Mouse (Mus musculus) layer of hippocampus, adult 8-10 months (tissue): ENCODE results near the gene Kcnd3. TPM values are rescaled to one million over a fixed set of nuclear protein-coding genes. Genes with fewer than 3 reads are reported as not detected.
"Not testable (repeated sequence)": the region's sequence is repeated elsewhere in the genome, so short reads cannot be mapped to it uniquely, and the experiment has no call there.

ENCODE experiments used
- DNase-seq, 2 experiments: peaks; one replicate each; pipeline ENCODE4 v3.0.0; 2022; ENCODE audit warnings: low spot score in 2 of 2
- total RNA-seq, 4 experiments: library from RNA; stranded (reverse); gene quantifications; 2 replicates each; pipeline ENCODE4 v1.2.4; 2022

Gene Kcnd3
- total RNA-seq, 4 experiments from 2014 or later: 60.3 to 66.2 (median 63.7) TPM

GRCm38 (mm10) chr3:105696387-105697147 is 244.4 kb downstream of the Kcnd3 start:
- DNase-seq: no peak

- no peak for DNase-seq
Observed at GRCm38 (mm10) chr3:105697148-105697441, 245.0 kb downstream of the Kcnd3 start.

GRCm38 (mm10) chr3:105698311-105698710 is 246.2 kb downstream of the Kcnd3 start:
- no peak for DNase-seq

GRCm38 (mm10) chr3:105699241-105699933 is 247.3 kb downstream of the Kcnd3 start:
- DNase-seq: no peak

GRCm38 (mm10) chr3:105700786-105701185 is 248.7 kb downstream of the Kcnd3 start:
- DNase-seq: not testable (repeated sequence)

GRCm38 (mm10) chr3:105701399-105701798 is 249.3 kb downstream of the Kcnd3 start:
- DNase-seq: no peak

- DNase-seq: no peak
Observed at GRCm38 (mm10) chr3:105703571-105703970, 251.4 kb downstream of the Kcnd3 start.

- DNase-seq: peak; percentile 80 to 84
Observed at GRCm38 (mm10) chr3:105704031-105705008, 252.2 kb downstream of the Kcnd3 start, which contains the start of gene Inka2. Inka2 (plus strand) TSS chr3:105704599.

- DNase-seq: peak; percentile 86
Observed at GRCm38 (mm10) chr3:105705061-105705549, 253.0 kb downstream of the Kcnd3 start.

GRCm38 (mm10) chr3:105705561-105705960 is 253.4 kb downstream of the Kcnd3 start:
- no peak for DNase-seq

GRCm38 (mm10) chr3:105706366-105707020 is 254.4 kb downstream of the Kcnd3 start:
- peak in 1 of 2 experiments; percentile 45 for DNase-seq

- no peak for DNase-seq
Observed at GRCm38 (mm10) chr3:105707590-105707989, 255.5 kb downstream of the Kcnd3 start.

- DNase-seq: peak in 1 of 2 experiments; percentile 45
Observed at GRCm38 (mm10) chr3:105710246-105710645, 258.1 kb downstream of the Kcnd3 start.

- no peak for DNase-seq
Observed at GRCm38 (mm10) chr3:105711741-105712140, 259.6 kb downstream of the Kcnd3 start.

GRCm38 (mm10) chr3:105712827-105713226 is 260.7 kb downstream of the Kcnd3 start:
- no peak for DNase-seq

GRCm38 (mm10) chr3:105714091-105714819 is 262.1 kb downstream of the Kcnd3 start:
- DNase-seq: no peak

GRCm38 (mm10) chr3:105714820-105715167 is 262.7 kb downstream of the Kcnd3 start:
- no peak for DNase-seq

GRCm38 (mm10) chr3:105716353-105717000 is 264.3 kb downstream of the Kcnd3 start:
- peak in 1 of 2 experiments; percentile 30 for DNase-seq

GRCm38 (mm10) chr3:105717856-105718555 is 265.9 kb downstream of the Kcnd3 start:
- DNase-seq: no peak
